Mouse (Mus musculus) embryonic facial prominence, embryonic 15.5 days (tissue): Measurements from ENCODE around the gene H60b. TPM values are rescaled to one million over a fixed set of nuclear protein-coding genes. Genes with fewer than 3 reads are reported as not detected.

Experiments
- polyA plus RNA-seq: library from polyadenylated mRNA; unstranded; fragments of >200 nt; fragmentation: Nextera tagmentation; extraction: Ambion mirVana; gene quantifications from 2 replicates; pipeline ENCODE4 v1.2.1, GENCODE M21; 2015

Gene H60b
- polyA plus RNA-seq, 1 experiment from 2014 or later = 0.71 TPM

Other genes with a start within 250 kb of the H60b start
- gene 4930444G20Rik, start 90.5 kb upstream of the H60b start, polyA plus RNA-seq = not detected in 2 replicates
- 11.8 and 15.8 TPM in 2 replicates for gene E030030I06Rik, start 9.3 kb upstream of the H60b start, polyA plus RNA-seq
- 5.1 and 5.6 TPM in 2 replicates for gene Raet1e, start within 50 bp of the H60b start, polyA plus RNA-seq
- gene Raet1d, start 202.0 kb downstream of the H60b start, polyA plus RNA-seq = 9.4 and 9.9 TPM in 2 replicates